Mouse (Mus musculus) cortical plate, adult 2 months (tissue): ENCODE results near the gene Dusp16. TPM values are rescaled to one million over a fixed set of nuclear protein-coding genes. Genes with fewer than 3 reads are reported as not detected.

ENCODE experiments used
- H3K27ac ChIP-seq: fragments of 200-500 bp; 2 replicates; pipeline ENCODE4 v1.5.1; 2012; ENCODE audit warnings: low read length, control low read depth, inconsistent platforms; ENCODE audit not compliant: insufficient read depth
- H3K4me1 ChIP-seq: fragments of 200-500 bp; 2 replicates; pipeline ENCODE4 v1.6.1; 2011; ENCODE audit warnings: low read length; ENCODE audit not compliant: control insufficient read depth, insufficient read depth
- H3K4me3 ChIP-seq: fragments of 200-500 bp; 2 replicates; pipeline ENCODE4 v1.5.1; 2011; ENCODE audit warnings: mild to moderate bottlenecking, low read length, control low read depth; ENCODE audit not compliant: insufficient read depth
- CTCF ChIP-seq: fragments of 200-500 bp; IDR thresholded peaks from 2 replicates; pipeline ENCODE4 v1.5.1; 2011; ENCODE audit warnings: mild to moderate bottlenecking, control low read depth, low read length; ENCODE audit not compliant: insufficient read depth; ENCODE audit errors: extremely low read depth
- POLR2A ChIP-seq: fragments of 200-500 bp; IDR thresholded peaks from 2 replicates; pipeline ENCODE4 v1.6.1; 2011; ENCODE audit warnings: mild to moderate bottlenecking, low read length, control low read depth; ENCODE audit not compliant: insufficient read depth; ENCODE audit errors: extremely low read depth
- polyA plus RNA-seq: library from polyadenylated mRNA; depleted of rRNA; stranded (reverse); fragments of >200 nt; gene quantifications from 2 replicates; pipeline ENCODE4 v1.2.3, GENCODE M21; 2012

Dusp16 gene
- polyA plus RNA-seq, 1 experiment = 9.1 TPM

- Histone ChIP-seq H3K4me3 (peak overlapping the region; percentile 78), H3K27ac (peak overlapping the region; percentile 75; the same call in 1 of the 2 replicates), H3K4me1 (no peaks in the 10 kb centered on the region)
- no peak for TF ChIP-seq POLR2A
- no peak for TF ChIP-seq CTCF
Observed at GRCm38 (mm10) chr6:134793046-134793806, 801 bp upstream of the Dusp16 start.

DNA sequence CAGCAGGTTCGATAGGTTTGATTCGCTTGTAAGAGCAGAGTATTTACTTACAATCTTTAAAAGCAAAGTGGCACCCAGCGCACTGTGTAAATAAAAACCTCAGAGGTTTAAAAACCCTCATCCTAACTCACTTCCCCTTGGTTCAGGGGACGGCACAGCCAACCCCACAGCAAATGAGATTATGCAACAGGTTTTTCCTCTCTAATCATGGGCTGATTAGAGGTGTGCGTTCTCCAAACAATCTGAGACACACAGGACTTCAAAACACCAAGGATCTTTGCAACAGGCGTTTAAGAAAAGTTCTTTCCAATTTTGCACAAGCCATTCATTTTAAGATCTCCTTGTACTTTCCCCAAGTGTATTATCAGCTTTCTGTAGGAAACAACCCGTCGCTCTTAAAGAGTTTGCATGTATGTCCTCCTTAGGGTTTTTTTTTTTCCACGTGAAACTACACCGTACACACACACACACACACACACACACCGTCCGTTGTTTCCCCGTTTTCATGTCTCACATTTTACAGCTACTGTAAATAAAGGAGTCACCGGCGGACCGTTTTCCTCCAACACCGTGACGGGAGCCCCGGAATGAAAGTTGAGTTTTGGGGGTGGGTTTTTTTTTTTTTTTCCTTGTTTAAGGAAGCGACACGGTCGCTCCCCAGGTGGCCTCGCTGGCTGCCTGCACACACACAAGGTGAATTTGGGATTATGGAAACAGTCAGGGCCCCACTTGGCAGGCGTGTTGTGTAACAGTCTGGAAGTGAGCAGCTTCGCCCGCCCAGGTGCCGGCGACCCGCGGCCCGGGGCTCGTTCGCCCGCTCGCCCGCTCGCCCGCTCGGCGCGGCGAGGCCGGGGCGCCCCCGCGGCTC is 940 bp downstream of the Dusp16 start:
- H3K4me3 ChIP-seq = peak overlapping the region; percentile 78

DNA sequence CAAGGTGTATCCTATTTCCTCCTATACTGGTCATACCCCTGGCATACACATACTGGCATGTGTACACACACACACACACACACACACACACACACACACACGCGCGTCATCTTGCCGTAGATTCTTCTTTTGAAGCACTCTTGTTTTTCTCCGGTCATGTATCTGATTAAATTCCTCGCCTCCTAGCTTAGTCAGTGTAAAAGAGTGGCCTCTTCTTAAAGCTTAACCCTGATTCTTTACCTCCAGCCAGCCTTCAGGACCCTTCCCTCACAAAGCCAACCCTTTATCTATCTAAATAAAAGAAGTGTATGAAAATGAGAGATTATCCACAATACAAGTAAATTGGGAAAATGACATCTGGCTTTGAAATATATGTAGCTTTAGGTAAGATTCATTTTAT is 3.3 kb downstream of the Dusp16 start:
- TF ChIP-seq POLR2A = no peak
- TF ChIP-seq CTCF = no peak
- Histone ChIP-seq H3K4me3 (no peak overlapping the region), H3K4me1 (no peaks in the 10 kb centered on the region), H3K27ac (no peak overlapping the region)

More for the DNA sequence above, 940 bp downstream of the Dusp16 start:
- no peaks in the 10 kb centered on the region for H3K4me1 ChIP-seq
- peak overlapping the region; percentile 64 for H3K27ac ChIP-seq
- TF ChIP-seq POLR2A (no peak), CTCF (no peak)

- TF ChIP-seq POLR2A = no peak
- Histone ChIP-seq H3K4me3 (no peak overlapping the region), H3K4me1 (no peaks in the 10 kb centered on the region), H3K27ac (no peak overlapping the region)
Observed at GRCm38 (mm10) chr6:134786426-134786825, 6.0 kb downstream of the Dusp16 start.

- Histone ChIP-seq H3K27ac (no peak overlapping the region), H3K4me3 (no peak overlapping the region)
- TF ChIP-seq CTCF (no peak), POLR2A (no peak)
Observed at GRCm38 (mm10) chr6:134782900-134783299, 9.5 kb downstream of the Dusp16 start.

GRCm38 (mm10) chr6:134781494-134781913 is 10.9 kb downstream of the Dusp16 start:
- no peak overlapping the region for H3K27ac ChIP-seq
- TF ChIP-seq CTCF (no peak), POLR2A (no peak)
- no peak overlapping the region for H3K4me3 ChIP-seq
- no peaks in the 10 kb centered on the region for H3K4me1 ChIP-seq

More at GRCm38 (mm10) chr6:134782900-134783299, 9.5 kb downstream of the Dusp16 start:
- no peaks in the 10 kb centered on the region for H3K4me1 ChIP-seq

DNA sequence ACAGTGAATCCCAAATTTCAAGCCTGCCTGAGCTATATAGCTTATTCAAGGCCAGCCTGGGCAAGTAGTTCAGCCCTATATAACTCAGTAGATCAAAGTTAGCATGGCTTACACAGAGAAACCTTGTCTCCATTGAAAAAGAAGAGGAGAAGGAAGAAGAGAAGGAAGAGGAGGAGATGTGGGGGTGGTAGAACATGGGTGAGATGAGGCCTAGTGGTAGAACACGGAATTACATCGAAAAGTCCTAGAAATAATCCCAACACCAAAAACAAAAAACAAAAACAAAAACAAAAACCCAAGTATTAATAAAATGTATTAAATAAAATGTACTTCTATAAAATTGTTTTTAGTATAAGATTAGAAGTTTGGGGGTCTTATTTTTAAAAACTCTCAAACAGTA is 12.4 kb downstream of the Dusp16 start:
- Histone ChIP-seq H3K4me1 (no peaks in the 10 kb centered on the region), H3K4me3 (no peak overlapping the region), H3K27ac (no peak overlapping the region)
- no peak for TF ChIP-seq CTCF
- TF ChIP-seq POLR2A = no peak

- H3K4me3 ChIP-seq = no peak overlapping the region
- no peak overlapping the region for H3K27ac ChIP-seq
- TF ChIP-seq CTCF (no peak), POLR2A (no peak)
- H3K4me1 ChIP-seq = no peaks in the 10 kb centered on the region
Observed at GRCm38 (mm10) chr6:134773961-134774360, 18.5 kb downstream of the Dusp16 start.

DNA sequence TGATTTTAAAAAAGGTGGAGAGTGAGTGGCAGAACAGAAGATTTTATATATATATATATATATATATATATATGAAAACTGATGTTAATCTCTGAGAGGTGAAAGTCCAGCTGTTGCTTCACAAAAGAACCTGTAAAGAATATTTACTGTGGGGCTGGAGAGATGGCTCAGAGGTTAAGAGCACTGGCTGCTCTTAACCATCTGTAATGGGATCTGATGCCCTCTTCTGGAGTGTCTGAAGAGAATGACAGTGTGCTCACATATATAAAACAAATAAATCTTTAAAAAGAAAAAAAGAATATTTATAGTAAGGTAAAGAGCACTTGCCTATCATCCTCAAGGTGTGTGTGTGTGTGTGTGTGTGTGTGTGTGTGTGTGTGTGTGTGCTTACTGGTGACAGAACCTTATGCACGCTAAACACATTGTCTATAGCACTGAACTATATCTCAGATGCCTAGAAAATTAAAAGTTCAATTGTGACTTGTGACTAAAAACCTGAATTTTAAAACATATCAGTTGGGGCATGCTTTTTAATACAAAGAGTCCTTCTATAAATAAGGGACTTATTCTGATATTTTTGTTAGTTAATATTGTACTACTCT is 19.0 kb downstream of the Dusp16 start:
- H3K27ac ChIP-seq = no peak overlapping the region
- no peak for TF ChIP-seq POLR2A
- no peak overlapping the region for H3K4me3 ChIP-seq
- no peaks in the 10 kb centered on the region for H3K4me1 ChIP-seq
